Mouse (Mus musculus) forebrain, embryonic 14.5 days (tissue): Measurements from ENCODE around the gene Fat1. TPM values are rescaled to one million over a fixed set of nuclear protein-coding genes. Genes with fewer than 3 reads are reported as not detected.

Experiments used
- ATAC-seq: fragments of 200-750 bp; cut with Nextera tagmentation; 2 replicates; pipeline ENCODE4 v1.8.0; 2017; ENCODE audit warnings: mild to moderate bottlenecking, moderate library complexity
- DNase-seq: peaks from one replicate; pipeline ENCODE4 v3.0.0-alpha.2; 2015; ENCODE audit warnings: low spot score
- H3K27ac ChIP-seq: fragments of 300-500 bp; sonication (generic); 2 replicates; pipeline ENCODE4 v1.5.1; 2014; ENCODE audit warnings: low read depth, mild to moderate bottlenecking, control low read depth, low read length, moderate library complexity
- H3K27me3 ChIP-seq: fragments of 300-500 bp; sonication (generic); replicated peaks from 2 replicates; pipeline ENCODE4 v1.6.1; 2014; ENCODE audit warnings: low read length, control low read depth, mixed read lengths; ENCODE audit not compliant: control insufficient read depth, insufficient read depth
- H3K36me3 ChIP-seq: fragments of 300-500 bp; sonication (generic); 2 replicates; pipeline ENCODE4 v1.6.1; 2014; ENCODE audit warnings: low read length, control low read depth; ENCODE audit not compliant: control insufficient read depth, insufficient read depth
- H3K4me1 ChIP-seq: fragments of 300-500 bp; sonication (generic); 2 replicates; pipeline ENCODE4 v1.6.1; 2014; ENCODE audit warnings: antibody characterized with exemption, low read length, control low read depth; ENCODE audit not compliant: control insufficient read depth, insufficient read depth
- H3K4me2 ChIP-seq: fragments of 300-500 bp; sonication (generic); 2 replicates; pipeline ENCODE4 v1.6.1; 2014; ENCODE audit warnings: mild to moderate bottlenecking, control low read depth, low read length
- H3K4me3 ChIP-seq: fragments of 300-500 bp; sonication (generic); 2 replicates; pipeline ENCODE4 v1.5.1; 2014; ENCODE audit warnings: low read depth, low read length, control low read depth
- H3K9ac ChIP-seq: fragments of 300-500 bp; sonication (generic); 2 replicates; pipeline ENCODE4 v1.6.1; 2014; ENCODE audit warnings: mild to moderate bottlenecking, low read length, control low read depth, moderate library complexity
- H3K9me3 ChIP-seq: fragments of 300-500 bp; sonication (generic); replicated peaks from 2 replicates; pipeline ENCODE4 v1.6.1; 2016; ENCODE audit warnings: low read length, control low read depth, mixed read lengths; ENCODE audit not compliant: control insufficient read depth
- WGBS: fragments of 180-500 bp; shearing (Covaris S2); extraction: QIAGEN DNeasy Blood & Tissue Kit; methylation state at CpG from one replicate; pipeline ENCODE4 v1.1.7; 2014; 5-methylcytosine and 5-hydroxymethylcytosine counted together
- polyA plus RNA-seq: library from polyadenylated mRNA; unstranded; fragments of >200 nt; fragmentation: Nextera tagmentation; extraction: Ambion mirVana; gene quantifications from 2 replicates; pipeline ENCODE4 v1.2.1, GENCODE M21; 2014

The Fat1 gene
- polyA plus RNA-seq, 1 experiment from 2014 or later: 11.4 TPM

DNA sequence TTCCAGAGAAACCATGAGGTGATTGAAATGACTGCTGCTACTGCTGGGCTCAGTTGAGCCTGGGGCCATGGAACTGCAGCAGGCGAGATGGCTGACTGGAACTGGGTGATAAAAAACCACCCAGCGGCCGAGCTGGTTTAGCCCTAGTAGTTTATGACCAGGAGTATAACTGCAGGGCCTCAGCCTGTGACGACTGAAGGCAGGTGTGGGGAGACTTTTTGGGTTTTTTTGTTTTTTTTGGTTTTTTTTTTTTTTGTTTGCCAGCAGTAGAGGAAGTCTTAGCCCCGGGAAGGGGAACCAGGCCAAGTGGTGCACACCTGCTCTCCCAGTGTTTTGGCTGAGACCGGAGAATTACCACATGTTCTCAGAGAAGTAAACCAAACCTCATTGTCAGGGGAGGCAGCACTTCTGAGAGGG is 92.8 kb downstream of the Fat1 start:
- H3K4me3 ChIP-seq: no peak overlapping the region
- no peak overlapping the region for H3K27ac ChIP-seq
- peaks cover 75% of the 10 kb centered on the region for H3K36me3 ChIP-seq
- 76% methylated on average over 6 of the region's 6 CpGs for WGBS
- DNase-seq (no peak), ATAC-seq (no peak)
- H3K9ac ChIP-seq: no peak overlapping the region
- no peak overlapping the region for H3K4me2 ChIP-seq
- no peaks in the 10 kb centered on the region for H3K4me1 ChIP-seq
- H3K9me3 ChIP-seq: 0 out of 2 replicates have a peak, but pooled peaks cover 5% of the 10 kb centered on the region
- no peaks in the 10 kb centered on the region for H3K27me3 ChIP-seq

DNA sequence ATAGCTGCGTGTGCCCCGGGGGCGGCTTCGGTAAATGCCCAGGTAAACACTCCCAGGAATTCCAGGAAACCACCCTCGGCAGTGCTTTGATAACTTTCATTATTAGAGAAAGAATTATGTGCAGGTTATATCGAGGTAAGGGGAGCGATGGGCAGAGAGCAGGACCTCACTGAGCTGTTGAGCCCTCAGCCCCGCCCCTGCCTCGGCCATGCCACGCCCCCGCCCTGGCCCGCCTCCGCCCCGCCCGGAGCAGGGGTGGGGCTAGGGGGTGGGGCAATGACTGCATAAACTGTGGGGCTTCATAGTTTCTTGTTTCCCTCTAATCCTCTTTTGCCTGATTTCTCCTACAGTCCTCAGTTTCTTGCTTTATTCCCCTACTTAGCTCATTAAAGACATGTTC is 103.1 kb downstream of the Fat1 start:
- no peaks in the 10 kb centered on the region for H3K4me1 ChIP-seq
- H3K27me3 ChIP-seq: no peaks in the 10 kb centered on the region
- no peak for ATAC-seq
- 83% methylated on average over 15 of the region's 15 CpGs for WGBS
- H3K4me3 ChIP-seq: no peak overlapping the region
- H3K9me3 ChIP-seq: no peaks in the 10 kb centered on the region
- no peak for DNase-seq
- peaks cover 89% of the 10 kb centered on the region for H3K36me3 ChIP-seq
- no peak overlapping the region for H3K9ac ChIP-seq
- no peak overlapping the region for H3K27ac ChIP-seq
- no peak overlapping the region for H3K4me2 ChIP-seq

DNA sequence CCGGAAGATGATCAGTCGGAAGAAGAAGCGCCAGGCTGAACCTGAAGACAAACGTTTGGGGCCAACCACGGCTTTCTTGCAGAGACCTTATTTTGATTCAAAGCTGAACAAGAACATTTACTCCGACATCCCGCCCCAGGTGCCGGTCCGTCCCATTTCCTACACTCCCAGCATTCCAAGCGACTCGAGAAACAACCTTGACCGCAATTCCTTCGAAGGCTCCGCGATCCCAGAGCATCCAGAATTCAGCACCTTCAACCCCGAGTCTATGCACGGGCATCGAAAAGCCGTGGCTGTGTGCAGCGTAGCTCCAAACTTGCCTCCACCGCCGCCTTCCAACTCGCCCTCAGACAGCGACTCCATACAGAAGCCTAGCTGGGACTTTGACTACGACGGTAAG is 108.9 kb downstream of the Fat1 start:
- Histone ChIP-seq H3K27ac (no peak overlapping the region), H3K9me3 (no peaks in the 10 kb centered on the region), H3K36me3 (peaks cover 63% of the 10 kb centered on the region), H3K4me1 (no peaks in the 10 kb centered on the region), H3K27me3 (no peaks in the 10 kb centered on the region), H3K9ac (no peak overlapping the region), H3K4me3 (no peak overlapping the region), H3K4me2 (no peak overlapping the region)
- DNase-seq (no peak), ATAC-seq (no peak)
- 96% methylated on average over 26 of the region's 26 CpGs for WGBS

DNA sequence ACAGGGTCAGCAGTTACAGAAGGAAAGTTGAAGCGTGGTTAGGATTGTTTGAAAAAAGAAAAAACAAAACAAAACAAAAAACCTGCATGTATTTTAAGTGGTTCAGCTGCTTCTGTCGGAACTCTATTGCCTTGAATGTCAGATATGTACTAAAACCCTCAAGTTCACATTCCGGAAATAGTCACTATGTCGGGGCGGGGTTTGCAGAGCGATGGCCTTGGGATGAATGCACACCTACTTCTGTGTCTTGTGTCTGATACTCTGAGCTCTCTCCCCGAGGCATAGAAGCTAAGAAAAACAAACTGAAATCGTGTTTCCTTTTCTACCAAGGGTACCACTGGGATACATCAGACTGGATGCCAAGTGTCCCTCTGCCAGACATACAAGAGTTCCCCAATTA is 115.2 kb downstream of the Fat1 start:
- Histone ChIP-seq H3K4me1 (no peaks in the 10 kb centered on the region), H3K4me2 (no peak overlapping the region), H3K4me3 (no peak overlapping the region), H3K27me3 (no peaks in the 10 kb centered on the region), H3K9ac (no peak overlapping the region), H3K9me3 (0 out of 2 replicates have a peak, but pooled peaks cover under 1% of the 10 kb centered on the region), H3K36me3 (peaks cover 41% of the 10 kb centered on the region), H3K27ac (no peak overlapping the region)
- ATAC-seq: no peak
- DNase-seq: no peak
- WGBS: 92% methylated on average over 8 of the region's 8 CpGs

DNA sequence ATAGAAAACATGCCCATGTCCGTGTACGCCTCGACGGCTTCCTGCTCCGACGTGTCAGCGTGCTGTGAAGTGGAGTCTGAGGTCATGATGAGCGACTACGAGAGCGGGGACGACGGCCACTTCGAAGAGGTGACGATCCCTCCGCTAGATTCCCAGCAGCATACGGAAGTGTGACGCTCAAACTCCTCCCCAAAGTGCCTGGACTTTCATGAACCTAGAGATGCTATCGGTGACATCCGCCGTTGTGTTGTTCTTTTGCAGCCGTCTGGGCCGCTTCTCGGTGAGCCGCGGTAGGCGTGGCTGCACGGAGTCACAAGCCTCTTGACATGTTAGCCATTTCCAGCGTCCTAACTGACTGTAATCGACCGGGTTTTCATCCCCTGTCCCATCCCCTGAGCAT is 116.0 kb downstream of the Fat1 start:
- DNase-seq (no peak), ATAC-seq (no peak)
- no peak overlapping the region for H3K4me3 ChIP-seq
- 96% methylated on average over 30 of the region's 30 CpGs for WGBS
- H3K27ac ChIP-seq: no peak overlapping the region
- no peak overlapping the region for H3K9ac ChIP-seq
- no peaks in the 10 kb centered on the region for H3K27me3 ChIP-seq
- 0 out of 2 replicates have a peak, but pooled peaks cover 3% of the 10 kb centered on the region for H3K9me3 ChIP-seq
- H3K36me3 ChIP-seq: peaks cover 42% of the 10 kb centered on the region; the same call in 1 of the 2 replicates
- H3K4me2 ChIP-seq: no peak overlapping the region
- H3K4me1 ChIP-seq: no peaks in the 10 kb centered on the region

DNA sequence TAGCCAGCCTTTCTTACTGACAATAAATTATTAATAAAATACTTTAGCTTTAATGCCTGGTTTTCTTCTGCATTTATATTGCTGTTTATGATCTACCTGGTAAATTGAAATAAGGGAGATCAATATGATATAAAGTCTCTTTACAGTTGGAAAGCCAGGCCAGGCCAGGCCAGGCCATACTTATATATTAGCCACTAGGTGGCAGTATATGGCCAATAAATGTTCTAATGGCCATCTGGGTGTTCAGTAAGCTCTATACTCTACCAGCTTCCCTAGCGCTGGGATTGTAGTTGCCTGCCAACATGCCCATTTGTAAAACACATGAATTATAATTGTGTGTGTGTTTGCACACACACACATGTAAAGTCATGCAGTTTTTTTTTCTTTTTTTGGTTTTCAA is 117.0 kb downstream of the Fat1 start:
- peak; percentile 74; the same call in 1 of the 2 replicates for ATAC-seq
- Histone ChIP-seq H3K9me3 (0 out of 2 replicates have a peak, but pooled peaks cover 3% of the 10 kb centered on the region), H3K27ac (no peak overlapping the region), H3K27me3 (no peaks in the 10 kb centered on the region), H3K4me1 (no peaks in the 10 kb centered on the region), H3K36me3 (peaks cover 39% of the 10 kb centered on the region; the same call in 1 of the 2 replicates), H3K9ac (no peak overlapping the region), H3K4me2 (no peak overlapping the region), H3K4me3 (no peak overlapping the region)
- peak; percentile 58 for DNase-seq
- WGBS: 88% methylated on average over 1 of the region's 1 CpGs

DNA sequence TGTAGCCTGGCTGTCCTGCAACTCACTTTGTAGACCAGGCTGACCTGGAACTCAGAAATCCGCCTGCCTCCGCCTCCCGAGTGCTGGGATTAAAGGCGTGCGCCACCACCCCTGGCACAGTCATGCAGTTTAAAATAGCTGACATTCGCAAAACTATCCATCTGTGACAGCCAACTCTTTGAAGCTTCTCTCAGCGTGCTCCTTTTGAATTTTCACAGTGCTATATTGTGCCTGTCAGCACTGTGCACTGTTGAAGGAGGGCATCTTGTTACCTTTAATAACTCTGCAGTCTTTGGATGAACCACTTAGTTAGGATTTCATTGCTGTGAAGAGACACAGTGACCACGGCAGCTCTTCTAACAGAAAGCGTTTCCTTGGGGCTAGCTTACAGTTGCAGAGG is 117.4 kb downstream of the Fat1 start:
- WGBS: 94% methylated on average over 9 of the region's 9 CpGs
- ATAC-seq: no peak
- no peaks in the 10 kb centered on the region for H3K4me1 ChIP-seq
- H3K4me2 ChIP-seq: no peak overlapping the region
- peaks cover 39% of the 10 kb centered on the region; the same call in 1 of the 2 replicates for H3K36me3 ChIP-seq
- 0 out of 2 replicates have a peak, but pooled peaks cover 3% of the 10 kb centered on the region for H3K9me3 ChIP-seq
- H3K4me3 ChIP-seq: no peak overlapping the region
- no peak overlapping the region for H3K27ac ChIP-seq
- no peaks in the 10 kb centered on the region for H3K27me3 ChIP-seq
- DNase-seq: no peak
- H3K9ac ChIP-seq: no peak overlapping the region

DNA sequence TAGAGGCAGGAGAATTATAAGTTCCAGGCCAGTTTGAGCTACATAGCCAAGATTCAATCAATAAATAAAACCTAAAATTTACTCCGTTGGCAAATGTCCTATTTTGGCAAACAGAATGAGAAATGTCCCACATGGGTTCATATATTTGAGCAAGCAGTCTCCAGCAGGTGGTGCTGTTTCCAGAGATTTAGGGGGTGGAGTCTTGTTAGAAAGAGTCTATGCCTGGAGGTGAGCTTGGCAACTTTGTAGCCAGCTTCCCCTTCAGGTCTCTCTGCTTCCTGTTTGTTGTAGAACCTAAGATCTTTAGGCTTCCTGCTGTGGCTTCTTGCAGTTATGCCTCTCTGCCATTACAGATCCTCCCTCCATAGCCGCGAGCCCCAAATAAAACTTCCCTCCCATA is 120.3 kb downstream of the Fat1 start:
- DNase-seq: no peak
- H3K4me1 ChIP-seq: no peaks in the 10 kb centered on the region
- 0 out of 2 replicates have a peak, but pooled peaks cover 3% of the 10 kb centered on the region for H3K9me3 ChIP-seq
- peaks cover 37% of the 10 kb centered on the region; the same call in 1 of the 2 replicates for H3K36me3 ChIP-seq
- no peak for ATAC-seq
- over 99% methylated on average over 3 of the region's 3 CpGs for WGBS
- H3K27ac ChIP-seq: no peak overlapping the region
- no peak overlapping the region for H3K4me2 ChIP-seq
- H3K27me3 ChIP-seq: no peaks in the 10 kb centered on the region
- no peak overlapping the region for H3K9ac ChIP-seq
- no peak overlapping the region for H3K4me3 ChIP-seq

DNA sequence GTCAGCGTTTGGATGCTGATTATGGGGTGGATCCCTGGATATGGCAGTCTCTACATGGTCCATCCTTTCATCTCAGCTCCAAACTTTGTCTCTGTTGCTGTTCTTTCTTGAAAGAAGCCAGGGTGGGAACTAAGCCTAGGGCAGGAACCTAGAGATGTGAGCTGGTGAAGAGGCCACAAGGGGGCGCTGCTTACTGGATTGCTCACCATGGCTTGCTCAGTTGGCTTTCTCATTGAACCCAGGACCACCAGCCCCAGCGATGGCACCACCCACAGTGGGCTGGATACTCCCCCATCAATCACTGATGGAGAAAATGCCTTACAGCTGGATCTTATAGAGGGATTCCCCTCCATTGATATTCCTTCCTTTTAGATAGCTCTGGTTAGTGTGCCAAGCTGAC is 121.6 kb downstream of the Fat1 start:
- Histone ChIP-seq H3K36me3 (peaks cover 25% of the 10 kb centered on the region; the same call in 1 of the 2 replicates), H3K9me3 (0 out of 2 replicates have a peak, but pooled peaks cover 3% of the 10 kb centered on the region), H3K9ac (no peak overlapping the region), H3K4me1 (no peaks in the 10 kb centered on the region), H3K4me3 (no peak overlapping the region), H3K4me2 (no peak overlapping the region), H3K27ac (no peak overlapping the region), H3K27me3 (no peaks in the 10 kb centered on the region)
- ATAC-seq (no peak), DNase-seq (no peak)
- WGBS: 31% methylated on average over 2 of the region's 3 CpGs
